Mouse (Mus musculus): ENCODE results near the gene Slc24a3. TPM values are rescaled to one million over a fixed set of nuclear protein-coding genes. Genes with fewer than 3 reads are reported as not detected.

The Slc24a3 gene
- total and polyA plus RNA-seq, 2 experiments from 2014 or later, result 27.0 to 40.6 TPM

- H3K4me1 ChIP-seq (ENCODE audit: insufficient read depth), result no peaks in the 10 kb centered on the region
- no peak overlapping the region for H3K4me3 ChIP-seq (ENCODE audit: low read depth, low read length)
- H3K9ac ChIP-seq, result no peak overlapping the region
- no peak overlapping the region for H3K4me2 ChIP-seq (ENCODE audit: low read depth)
- DNase-seq (no peak), ATAC-seq (no peak)
- no peaks in the 10 kb centered on the region for H3K9me3 ChIP-seq (ENCODE audit: low read length)
- no peak for TF ChIP-seq CTCF (IDR thresholded peaks at IDR 0.05; ENCODE audit: low read depth)
- H3K36me3 ChIP-seq (ENCODE audit: insufficient read depth), result no peaks in the 10 kb centered on the region
- H3K27me3 ChIP-seq (ENCODE audit: insufficient read depth, low read length), result no peaks in the 10 kb centered on the region
- 66% methylated on average over 1 of the region's 1 CpGs for WGBS
- H3K27ac ChIP-seq (ENCODE audit: low read depth, low read length), result no peak overlapping the region
Measured at GRCm38 (mm10) chr2:145344521-145344920, 177.0 kb downstream of the Slc24a3 start.

GRCm38 (mm10) chr2:145353801-145354200, 186.2 kb downstream of the Slc24a3 start:
- ATAC-seq, result no peak
- TF ChIP-seq CTCF (IDR thresholded peaks at IDR 0.05; ENCODE audit: low read depth), result no peak
- Histone ChIP-seq H3K9me3 (ENCODE audit: low read length) (no peaks in the 10 kb centered on the region), H3K27ac (ENCODE audit: low read depth, low read length) (no peak overlapping the region), H3K36me3 (ENCODE audit: insufficient read depth) (no peaks in the 10 kb centered on the region), H3K4me3 (ENCODE audit: low read depth, low read length) (no peak overlapping the region), H3K9ac (no peak overlapping the region), H3K27me3 (ENCODE audit: insufficient read depth, low read length) (no peaks in the 10 kb centered on the region), H3K4me1 (ENCODE audit: insufficient read depth) (no peaks in the 10 kb centered on the region), H3K4me2 (ENCODE audit: low read depth) (no peak overlapping the region)
- no peak for DNase-seq
- 81% methylated on average over 1 of the region's 1 CpGs for WGBS

GRCm38 (mm10) chr2:145358236-145358942, 190.8 kb downstream of the Slc24a3 start:
- no peak for TF ChIP-seq CTCF (IDR thresholded peaks at IDR 0.05; ENCODE audit: low read depth)
- no peak for DNase-seq
- no peaks in the 10 kb centered on the region for H3K4me1 ChIP-seq (ENCODE audit: insufficient read depth)
- H3K4me2 ChIP-seq (ENCODE audit: low read depth), result no peak overlapping the region
- no peaks in the 10 kb centered on the region for H3K27me3 ChIP-seq (ENCODE audit: insufficient read depth, low read length)
- no peaks in the 10 kb centered on the region for H3K9me3 ChIP-seq (ENCODE audit: low read length)
- 63% methylated on average over 6 of the region's 6 CpGs for WGBS
- no peak overlapping the region for H3K27ac ChIP-seq (ENCODE audit: low read depth, low read length)
- no peak overlapping the region for H3K9ac ChIP-seq
- ATAC-seq, result no peak
- H3K4me3 ChIP-seq (ENCODE audit: low read depth, low read length), result no peak overlapping the region
- no peaks in the 10 kb centered on the region for H3K36me3 ChIP-seq (ENCODE audit: insufficient read depth)

- no peaks in the 10 kb centered on the region for H3K9me3 ChIP-seq (ENCODE audit: low read length)
- no peak for DNase-seq
- 60% methylated on average over 2 of the region's 2 CpGs for WGBS
- no peak for TF ChIP-seq CTCF (IDR thresholded peaks at IDR 0.05; ENCODE audit: low read depth)
- no peaks in the 10 kb centered on the region for H3K27me3 ChIP-seq (ENCODE audit: insufficient read depth, low read length)
- no peak overlapping the region for H3K4me2 ChIP-seq (ENCODE audit: low read depth)
- no peak overlapping the region for H3K9ac ChIP-seq
- H3K4me1 ChIP-seq (ENCODE audit: insufficient read depth), result no peaks in the 10 kb centered on the region
- H3K27ac ChIP-seq (ENCODE audit: low read depth, low read length), result no peak overlapping the region
- H3K4me3 ChIP-seq (ENCODE audit: low read depth, low read length), result no peak overlapping the region
- no peaks in the 10 kb centered on the region for H3K36me3 ChIP-seq (ENCODE audit: insufficient read depth)
- no peak for ATAC-seq
Measured at GRCm38 (mm10) chr2:145363604-145364003, 196.1 kb downstream of the Slc24a3 start.

GRCm38 (mm10) chr2:145368701-145369100, 201.1 kb downstream of the Slc24a3 start:
- H3K27ac ChIP-seq (ENCODE audit: low read depth, low read length), result no peak overlapping the region
- ATAC-seq (no peak), DNase-seq (no peak)
- H3K4me1 ChIP-seq (ENCODE audit: insufficient read depth), result no peaks in the 10 kb centered on the region
- H3K36me3 ChIP-seq (ENCODE audit: insufficient read depth), result no peaks in the 10 kb centered on the region
- 78% methylated on average over 2 of the region's 2 CpGs for WGBS
- no peak overlapping the region for H3K4me2 ChIP-seq (ENCODE audit: low read depth)
- H3K9me3 ChIP-seq (ENCODE audit: low read length), result no peaks in the 10 kb centered on the region
- no peaks in the 10 kb centered on the region for H3K27me3 ChIP-seq (ENCODE audit: insufficient read depth, low read length)
- no peak overlapping the region for H3K4me3 ChIP-seq (ENCODE audit: low read depth, low read length)
- H3K9ac ChIP-seq, result no peak overlapping the region
- no peak for TF ChIP-seq CTCF (IDR thresholded peaks at IDR 0.05; ENCODE audit: low read depth)

GRCm38 (mm10) chr2:145370795-145371194, 203.2 kb downstream of the Slc24a3 start:
- Histone ChIP-seq H3K36me3 (ENCODE audit: insufficient read depth) (no peaks in the 10 kb centered on the region), H3K9ac (no peak overlapping the region), H3K27ac (ENCODE audit: low read depth, low read length) (no peak overlapping the region), H3K4me3 (ENCODE audit: low read depth, low read length) (no peak overlapping the region), H3K9me3 (ENCODE audit: low read length) (no peaks in the 10 kb centered on the region), H3K27me3 (ENCODE audit: insufficient read depth, low read length) (no peaks in the 10 kb centered on the region), H3K4me2 (ENCODE audit: low read depth) (no peak overlapping the region), H3K4me1 (ENCODE audit: insufficient read depth) (no peaks in the 10 kb centered on the region)
- ATAC-seq, result no peak
- TF ChIP-seq CTCF (IDR thresholded peaks at IDR 0.05; ENCODE audit: low read depth), result no peak
- WGBS, result 82% methylated on average over 4 of the region's 4 CpGs
- DNase-seq, result no peak

- WGBS, result 79% methylated on average over 5 of the region's 5 CpGs
- TF ChIP-seq CTCF (IDR thresholded peaks at IDR 0.05; ENCODE audit: low read depth), result no peak
- no peaks in the 10 kb centered on the region for H3K4me1 ChIP-seq (ENCODE audit: insufficient read depth)
- ATAC-seq (no peak), DNase-seq (no peak)
- no peaks in the 10 kb centered on the region for H3K9me3 ChIP-seq (ENCODE audit: low read length)
- no peak overlapping the region for H3K4me2 ChIP-seq (ENCODE audit: low read depth)
- no peak overlapping the region for H3K27ac ChIP-seq (ENCODE audit: low read depth, low read length)
- H3K36me3 ChIP-seq (ENCODE audit: insufficient read depth), result no peaks in the 10 kb centered on the region
- H3K4me3 ChIP-seq (ENCODE audit: low read depth, low read length), result no peak overlapping the region
- H3K9ac ChIP-seq, result no peak overlapping the region
- H3K27me3 ChIP-seq (ENCODE audit: insufficient read depth, low read length), result no peaks in the 10 kb centered on the region
Measured at GRCm38 (mm10) chr2:145373803-145374202, 206.2 kb downstream of the Slc24a3 start.
